Mouse (Mus musculus): Measurements from ENCODE around the gene Prr19. TPM values are rescaled to one million over a fixed set of nuclear protein-coding genes. Genes with fewer than 3 reads are reported as not detected.

Gene Prr19
- polyA plus RNA-seq, 2 experiments, result 0.44 to 1.1 TPM

GRCm38 (mm10) chr7:25266180-25266962, 34.8 kb upstream of the Prr19 start:
- peak overlapping the region; percentile 54; the same call in 1 of the 2 replicates for H3K4me2 ChIP-seq (replicated peaks; ENCODE audit: low read depth, low read length, severe bottlenecking)
- WGBS, result 89% methylated on average over 8 of the region's 8 CpGs
- no peak overlapping the region for H3K27ac ChIP-seq (replicated peaks; ENCODE audit: low read depth, low read length)
- no peak overlapping the region for H3K9ac ChIP-seq (ENCODE audit: low read depth, low read length, severe bottlenecking)
- ATAC-seq (ENCODE audit: low FRiP score, low read depth) (no peak), DNase-seq (ENCODE audit: low spot score) (no peak)
- peaks cover 17% of the 10 kb centered on the region for H3K4me1 ChIP-seq (ENCODE audit: control insufficient read depth, insufficient read depth, low read length)
- no peaks in the 10 kb centered on the region for H3K9me3 ChIP-seq (ENCODE audit: control insufficient read depth, low read length)
- no peaks in the 10 kb centered on the region for H3K27me3 ChIP-seq (ENCODE audit: control insufficient read depth, insufficient read depth, low read length)
- no peak for TF ChIP-seq POLR2A (IDR thresholded peaks at IDR 0.05; ENCODE audit: borderline replicate concordance, extremely low read depth, insufficient read depth, insufficient read length)
- H3K36me3 ChIP-seq (ENCODE audit: control insufficient read depth, insufficient read depth, low read length), result peaks cover 4% of the 10 kb centered on the region
- 0 out of 2 replicates have a peak overlapping the region, but pooled peaks have one; percentile 79 for H3K4me3 ChIP-seq (replicated peaks; ENCODE audit: low read length)

GRCm38 (mm10) chr7:25267301-25267750, 33.9 kb upstream of the Prr19 start, which contains the start of gene Cic:
TSS of gene Cic (plus strand) at chr7:25267704.
- peak within 1 kb of the TSS; percentile 86 for H3K27ac ChIP-seq (replicated peaks; ENCODE audit: low read depth, low read length)
- DNase-seq (ENCODE audit: low spot score), result peak; percentile 100
- H3K27me3 ChIP-seq (ENCODE audit: control insufficient read depth, insufficient read depth, low read length), result no peaks in the 10 kb centered on the region
- under 1% methylated on average over 29 of the region's 29 CpGs for WGBS
- peaks cover 17% of the 10 kb centered on the region for H3K4me1 ChIP-seq (ENCODE audit: control insufficient read depth, insufficient read depth, low read length)
- TF ChIP-seq POLR2A (IDR thresholded peaks at IDR 0.05; ENCODE audit: borderline replicate concordance, extremely low read depth, insufficient read depth, insufficient read length), result peak; percentile 26; the same call in 1 of the 2 replicates
- peak within 1 kb of the TSS; percentile 72 for H3K9ac ChIP-seq (ENCODE audit: low read depth, low read length, severe bottlenecking)
- H3K9me3 ChIP-seq (ENCODE audit: control insufficient read depth, low read length), result no peaks in the 10 kb centered on the region
- H3K4me3 ChIP-seq (replicated peaks; ENCODE audit: low read length), result peak within 1 kb of the TSS; percentile 79
- peaks cover 12% of the 10 kb centered on the region for H3K36me3 ChIP-seq (ENCODE audit: control insufficient read depth, insufficient read depth, low read length)
- peak within 1 kb of the TSS; percentile 78 for H3K4me2 ChIP-seq (replicated peaks; ENCODE audit: low read depth, low read length, severe bottlenecking)
- peak; percentile 88 for ATAC-seq (ENCODE audit: low FRiP score, low read depth)

- peak; percentile 38; the same call in 1 of the 2 replicates for TF ChIP-seq POLR2A (IDR thresholded peaks at IDR 0.05; ENCODE audit: borderline replicate concordance, extremely low read depth, insufficient read depth, insufficient read length)
Observed at GRCm38 (mm10) chr7:25267751-25268463, 33.3 kb upstream of the Prr19 start.

GRCm38 (mm10) chr7:25268588-25268987, 32.6 kb upstream of the Prr19 start:
- Histone ChIP-seq H3K27me3 (ENCODE audit: control insufficient read depth, insufficient read depth, low read length) (no peaks in the 10 kb centered on the region), H3K9me3 (ENCODE audit: control insufficient read depth, low read length) (no peaks in the 10 kb centered on the region), H3K36me3 (ENCODE audit: control insufficient read depth, insufficient read depth, low read length) (peaks cover 25% of the 10 kb centered on the region), H3K4me1 (ENCODE audit: control insufficient read depth, insufficient read depth, low read length) (peaks cover 17% of the 10 kb centered on the region), H3K9ac (ENCODE audit: low read depth, low read length, severe bottlenecking) (peak overlapping the region; percentile 72), H3K27ac (replicated peaks; ENCODE audit: low read depth, low read length) (peak overlapping the region; percentile 74), H3K4me3 (replicated peaks; ENCODE audit: low read length) (peak overlapping the region; percentile 79), H3K4me2 (replicated peaks; ENCODE audit: low read depth, low read length, severe bottlenecking) (peak overlapping the region; percentile 78)
- TF ChIP-seq POLR2A (IDR thresholded peaks at IDR 0.05; ENCODE audit: borderline replicate concordance, extremely low read depth, insufficient read depth, insufficient read length), result no peak
- DNase-seq (ENCODE audit: low spot score), result no peak
- 2% methylated on average over 7 of the region's 7 CpGs for WGBS
- no peak for ATAC-seq (ENCODE audit: low FRiP score, low read depth)

More at GRCm38 (mm10) chr7:25267751-25268463, 33.3 kb upstream of the Prr19 start:
- peak overlapping the region; percentile 86 for H3K27ac ChIP-seq (replicated peaks; ENCODE audit: low read depth, low read length)
- peaks cover 17% of the 10 kb centered on the region for H3K4me1 ChIP-seq (ENCODE audit: control insufficient read depth, insufficient read depth, low read length)
- H3K9ac ChIP-seq (ENCODE audit: low read depth, low read length, severe bottlenecking), result peak overlapping the region; percentile 72
- ATAC-seq (ENCODE audit: low FRiP score, low read depth) (peak; percentile 94), DNase-seq (ENCODE audit: low spot score) (peak; percentile 100)
- no peaks in the 10 kb centered on the region for H3K27me3 ChIP-seq (ENCODE audit: control insufficient read depth, insufficient read depth, low read length)
- H3K4me2 ChIP-seq (replicated peaks; ENCODE audit: low read depth, low read length, severe bottlenecking), result peak overlapping the region; percentile 78
- no peaks in the 10 kb centered on the region for H3K9me3 ChIP-seq (ENCODE audit: control insufficient read depth, low read length)
- H3K36me3 ChIP-seq (ENCODE audit: control insufficient read depth, insufficient read depth, low read length), result peaks cover 18% of the 10 kb centered on the region
- WGBS, result 2% methylated on average over 33 of the region's 33 CpGs
- H3K4me3 ChIP-seq (replicated peaks; ENCODE audit: low read length), result peak overlapping the region; percentile 79

- WGBS, result 45% methylated on average over 4 of the region's 4 CpGs
- Histone ChIP-seq H3K4me1 (ENCODE audit: control insufficient read depth, insufficient read depth, low read length) (peaks cover 17% of the 10 kb centered on the region), H3K9me3 (ENCODE audit: control insufficient read depth, low read length) (no peaks in the 10 kb centered on the region), H3K9ac (ENCODE audit: low read depth, low read length, severe bottlenecking) (peak overlapping the region; percentile 72), H3K27me3 (ENCODE audit: control insufficient read depth, insufficient read depth, low read length) (no peaks in the 10 kb centered on the region), H3K4me2 (replicated peaks; ENCODE audit: low read depth, low read length, severe bottlenecking) (peak overlapping the region; percentile 78), H3K27ac (replicated peaks; ENCODE audit: low read depth, low read length) (peak overlapping the region; percentile 74), H3K36me3 (ENCODE audit: control insufficient read depth, insufficient read depth, low read length) (peaks cover 29% of the 10 kb centered on the region), H3K4me3 (replicated peaks; ENCODE audit: low read length) (peak overlapping the region; percentile 79)
- TF ChIP-seq POLR2A (IDR thresholded peaks at IDR 0.05; ENCODE audit: borderline replicate concordance, extremely low read depth, insufficient read depth, insufficient read length), result no peak
- DNase-seq (ENCODE audit: low spot score) (no peak), ATAC-seq (ENCODE audit: low FRiP score, low read depth) (no peak)
Observed at GRCm38 (mm10) chr7:25269029-25269428, 32.2 kb upstream of the Prr19 start.

All from limb, embryonic 14.5 days (tissue).